Mouse (Mus musculus): ENCODE measurements around the gene Slc1a4.
A peak's percentile ranks its signal among the peaks of the same experiment; 100 is the strongest.

Slc1a4 gene

GRCm38 (mm10) chr11:20324006-20324405 lies 8.5 kb downstream of the Slc1a4 start:
- no peak for DNase-seq

DNA sequence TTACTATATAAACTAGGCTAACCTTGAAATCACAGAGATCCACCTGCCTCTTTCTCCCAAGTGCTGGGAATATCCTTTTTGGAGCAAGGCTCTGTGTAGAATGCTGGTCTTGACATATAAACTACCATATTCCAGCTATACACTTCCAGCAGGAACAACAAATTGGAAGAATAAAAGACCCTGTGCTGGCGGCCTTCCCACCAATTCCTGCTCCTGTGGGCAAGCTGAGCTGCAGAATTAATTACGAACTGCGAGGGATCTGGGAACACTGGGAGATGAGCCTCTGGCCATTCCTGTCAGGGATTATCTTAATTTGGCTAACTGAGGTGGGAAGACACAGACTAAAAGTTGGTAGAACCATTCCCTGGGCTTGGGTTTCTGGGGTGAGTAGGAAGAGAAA lies 10.1 kb downstream of the Slc1a4 start:
- DNase-seq = no peak

GRCm38 (mm10) chr11:20320661-20321060 lies 11.9 kb downstream of the Slc1a4 start:
- no peak for DNase-seq

- no peak for DNase-seq
Measured at GRCm38 (mm10) chr11:20318659-20319454, 13.7 kb downstream of the Slc1a4 start.

DNA sequence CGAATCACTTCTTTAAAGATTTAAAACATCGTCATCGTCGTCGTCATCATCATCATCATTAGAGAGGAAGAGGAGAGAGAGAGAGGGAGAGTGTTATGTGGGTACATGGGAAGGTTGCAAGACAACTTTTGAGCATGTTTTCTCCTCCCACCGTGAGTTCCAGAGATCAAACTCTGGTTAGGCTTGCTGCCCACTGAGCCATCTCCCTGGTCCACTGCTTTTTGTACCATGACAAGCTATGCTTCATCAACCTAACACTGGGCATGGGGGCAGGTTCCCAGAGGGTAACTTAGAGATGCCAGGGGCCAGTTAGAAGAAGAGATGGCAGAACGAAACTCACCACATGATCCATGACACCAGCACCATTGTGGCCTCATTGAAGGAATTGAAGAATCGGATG lies 18.9 kb downstream of the Slc1a4 start:
- peak; percentile 50 for DNase-seq

- DNase-seq = no peak
Measured at GRCm38 (mm10) chr11:20309044-20309443, 23.5 kb downstream of the Slc1a4 start.

DNA sequence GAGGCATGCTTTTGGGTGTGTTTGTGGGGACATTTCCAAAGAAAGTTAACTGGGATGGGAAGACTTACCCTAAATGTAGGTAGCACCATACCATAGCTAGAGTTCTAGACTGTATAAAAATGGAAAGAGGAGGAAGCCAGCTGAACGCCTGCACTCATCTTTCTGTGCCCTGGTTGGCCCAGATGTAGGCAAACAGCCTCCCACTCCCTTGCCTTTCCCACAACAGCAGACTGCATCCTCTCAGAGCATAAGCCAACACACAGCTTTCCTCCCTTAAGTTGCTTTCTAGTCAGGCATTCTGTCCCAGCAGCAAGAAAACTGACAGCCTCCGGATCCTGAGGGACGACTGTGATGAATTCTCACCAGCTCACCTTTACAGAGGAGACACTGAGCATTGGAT lies 25.1 kb downstream of the Slc1a4 start:
- no peak for DNase-seq

DNA sequence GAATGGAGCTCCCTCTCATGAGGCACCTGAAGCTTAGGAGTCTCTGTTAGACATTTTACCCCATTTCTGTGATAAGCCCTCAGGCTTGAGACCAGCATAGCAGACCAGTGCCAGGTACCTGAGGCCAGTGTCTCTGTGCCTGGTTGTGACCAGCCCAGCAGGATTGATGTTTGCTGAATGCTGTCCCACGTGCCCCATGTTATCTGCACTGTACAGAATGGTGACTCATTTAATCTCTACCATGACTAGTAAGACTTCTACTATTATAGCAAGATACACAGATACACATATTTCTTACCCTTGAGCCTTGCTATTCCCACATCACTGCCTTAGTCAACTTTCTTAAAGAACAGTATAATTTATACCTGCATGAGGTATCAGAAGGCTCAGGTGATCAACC lies 26.9 kb downstream of the Slc1a4 start:
- no peak for DNase-seq

- DNase-seq = peak; percentile 55
Measured at GRCm38 (mm10) chr11:20304341-20304740, 28.2 kb downstream of the Slc1a4 start.

DNA sequence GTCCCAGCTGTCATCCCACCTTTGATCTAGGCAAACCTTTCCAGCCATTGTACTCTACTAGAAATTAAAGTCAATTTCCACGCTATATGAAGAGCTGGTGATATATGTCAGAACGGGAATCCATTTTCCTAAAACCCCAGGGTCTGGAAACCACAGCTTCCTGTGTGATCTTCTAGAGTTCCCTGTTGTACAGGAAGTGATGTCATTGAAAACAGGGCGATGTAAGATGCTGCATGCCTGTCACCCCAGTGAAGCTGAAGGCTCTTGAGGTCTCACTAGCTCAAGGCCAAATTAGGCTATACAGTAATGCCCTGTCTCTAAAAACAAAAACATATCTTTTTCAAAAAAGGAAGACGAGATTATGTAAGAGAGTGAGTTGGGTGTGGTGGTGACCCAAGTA lies 31.2 kb downstream of the Slc1a4 start:
- no peak for DNase-seq

DNA sequence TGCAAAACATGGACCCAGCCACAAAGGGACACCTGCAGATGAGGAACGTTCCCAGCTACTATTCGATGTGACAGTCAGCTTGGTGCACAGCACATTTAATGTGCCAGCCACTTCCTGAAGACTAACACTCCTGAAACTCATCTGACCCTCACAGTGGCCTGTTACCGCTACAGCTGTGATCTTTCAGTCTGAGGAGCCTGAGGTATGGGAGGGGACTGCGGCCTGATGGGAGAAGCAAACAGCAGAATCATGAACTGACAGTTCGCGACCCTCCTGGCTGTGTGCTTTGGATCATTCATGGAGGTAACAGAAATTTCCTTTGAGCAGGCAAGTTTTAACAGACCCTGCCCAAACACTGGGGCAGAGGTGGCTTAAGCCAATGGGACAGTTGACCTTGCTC lies 31.7 kb downstream of the Slc1a4 start:
- DNase-seq = no peak

DNA sequence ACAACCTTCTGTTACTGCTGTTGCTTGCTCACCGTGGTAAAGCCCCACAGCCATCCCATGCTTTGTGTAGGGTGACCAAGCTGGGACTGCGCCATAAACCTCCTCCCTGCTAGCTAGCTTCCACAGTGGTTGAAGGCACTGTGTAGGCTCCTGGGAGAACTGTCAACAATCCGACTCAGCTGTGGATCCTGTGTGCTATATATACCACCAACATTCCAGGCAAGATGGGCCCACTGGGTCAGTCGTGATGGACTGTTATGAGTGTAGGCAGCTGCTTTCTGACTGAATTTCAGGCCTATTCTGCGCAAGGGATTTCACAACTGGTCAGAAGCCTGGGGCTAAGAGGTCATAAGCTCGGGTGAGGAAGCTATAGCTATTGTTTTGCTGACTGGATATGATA lies 32.6 kb downstream of the Slc1a4 start:
- no peak for DNase-seq

DNA sequence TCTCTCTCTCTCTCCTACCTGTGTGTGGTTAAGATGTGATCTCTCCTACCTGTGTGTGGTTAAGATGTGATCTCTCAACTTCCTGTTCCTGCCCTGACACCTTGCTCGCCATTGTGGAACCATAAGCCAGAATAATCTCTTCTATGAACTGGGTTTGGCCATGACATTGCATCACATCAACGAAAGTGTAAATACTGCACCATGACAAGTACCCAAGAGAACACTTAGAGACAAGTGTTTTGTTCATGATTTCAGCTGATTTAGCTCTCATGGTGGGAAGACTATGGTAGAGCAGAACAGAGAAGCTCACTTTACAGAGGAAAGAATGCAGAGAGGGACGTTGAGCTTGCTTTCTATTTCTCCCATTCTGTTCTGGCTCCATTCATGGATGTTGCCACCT lies 48.0 kb downstream of the Slc1a4 start:
- DNase-seq = no peak

DNA sequence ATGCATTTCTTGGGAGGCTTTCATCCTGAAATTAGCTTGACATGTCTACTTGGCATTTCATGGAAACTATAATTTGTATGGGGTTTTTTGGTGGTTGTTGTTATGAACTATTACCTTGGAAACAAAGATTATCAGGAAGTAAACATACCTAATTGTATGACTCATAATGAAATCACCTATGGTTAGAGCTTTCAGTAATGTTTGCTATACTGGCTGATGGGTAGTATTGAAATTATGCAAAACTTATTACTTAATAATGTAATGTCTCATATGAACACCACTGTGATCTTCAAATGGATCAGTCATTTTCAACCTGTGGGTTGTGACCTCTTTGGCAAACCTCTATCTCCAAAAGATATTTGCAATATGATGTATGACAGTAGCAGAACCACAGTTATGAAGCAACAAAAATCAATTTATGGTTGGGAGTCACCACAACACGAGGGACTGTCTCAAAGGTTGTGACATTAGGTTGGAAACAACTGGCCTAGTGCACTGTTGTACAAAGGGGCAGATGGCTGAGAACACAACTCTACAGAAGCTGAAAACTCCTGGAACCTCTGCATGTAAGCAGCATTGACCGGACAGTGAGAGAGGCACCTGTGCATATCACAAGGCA lies 49.8 kb downstream of the Slc1a4 start:
- DNase-seq = no peak

- DNase-seq = peak; percentile 7
Measured at GRCm38 (mm10) chr11:20280982-20281381, 51.5 kb downstream of the Slc1a4 start.

DNA sequence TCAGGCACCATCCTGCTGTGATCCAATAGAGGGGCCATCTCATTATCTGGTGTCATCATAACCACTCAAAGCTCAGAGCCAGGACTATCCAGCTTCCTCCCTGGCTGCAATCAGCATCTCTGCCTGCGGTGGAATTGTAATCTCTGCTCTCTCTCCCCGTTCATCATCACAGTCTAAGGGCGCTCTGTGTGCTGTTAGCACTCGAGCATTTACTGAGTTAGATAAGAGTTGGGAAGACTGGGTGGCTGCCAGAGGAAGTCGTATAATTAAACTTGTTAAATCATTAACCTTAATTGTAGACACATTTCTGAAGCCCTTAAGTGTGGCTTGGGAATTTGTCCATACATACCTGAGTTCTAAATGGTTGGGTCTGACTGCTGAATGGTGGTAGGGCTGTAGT lies 53.8 kb downstream of the Slc1a4 start:
- peak; percentile 6 for DNase-seq

GRCm38 (mm10) chr11:20277106-20277505 lies 55.4 kb downstream of the Slc1a4 start:
- DNase-seq = no peak

DNA sequence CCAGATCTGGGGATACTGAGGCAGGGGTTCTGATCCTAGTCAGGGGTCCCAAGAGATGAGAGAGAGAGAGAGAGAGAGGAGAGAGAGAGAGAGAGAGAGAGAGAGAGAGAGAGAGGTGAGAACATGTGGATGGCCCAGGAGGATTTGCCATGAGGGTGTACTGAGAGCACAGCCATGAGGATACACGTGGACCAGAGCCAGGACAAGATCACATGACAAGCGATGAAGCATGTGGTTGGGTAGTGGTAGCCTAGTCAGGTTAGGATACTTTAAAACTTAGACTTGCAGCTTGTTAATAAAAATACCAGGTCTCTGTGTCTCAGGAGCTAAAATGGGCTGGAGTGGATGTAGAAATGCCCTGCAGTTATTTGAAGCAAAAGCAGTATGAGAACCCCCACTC lies 56.5 kb downstream of the Slc1a4 start:
- DNase-seq = no peak

DNA sequence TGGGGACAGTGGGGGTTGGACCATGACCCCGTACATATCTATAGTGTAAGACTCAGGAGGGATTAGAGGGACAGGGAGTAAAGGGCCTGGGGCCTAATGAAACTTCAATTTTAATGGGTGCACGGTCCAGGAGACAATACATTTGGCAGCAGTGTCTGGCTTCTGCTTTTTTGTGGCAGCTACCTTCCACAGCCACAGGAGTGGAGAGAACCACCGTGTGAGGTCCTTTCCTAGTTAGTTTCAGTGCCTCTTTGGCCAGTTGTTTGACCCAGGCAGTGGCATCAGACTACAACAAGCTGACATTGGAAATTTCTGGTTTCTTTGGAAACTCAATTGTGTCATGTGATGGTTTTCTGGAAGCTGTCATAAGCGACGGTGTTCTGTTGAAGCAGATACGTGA lies 62.6 kb downstream of the Slc1a4 start:
- DNase-seq = no peak

- DNase-seq = no peak
Measured at GRCm38 (mm10) chr11:20262628-20263380, 69.7 kb downstream of the Slc1a4 start.

DNA sequence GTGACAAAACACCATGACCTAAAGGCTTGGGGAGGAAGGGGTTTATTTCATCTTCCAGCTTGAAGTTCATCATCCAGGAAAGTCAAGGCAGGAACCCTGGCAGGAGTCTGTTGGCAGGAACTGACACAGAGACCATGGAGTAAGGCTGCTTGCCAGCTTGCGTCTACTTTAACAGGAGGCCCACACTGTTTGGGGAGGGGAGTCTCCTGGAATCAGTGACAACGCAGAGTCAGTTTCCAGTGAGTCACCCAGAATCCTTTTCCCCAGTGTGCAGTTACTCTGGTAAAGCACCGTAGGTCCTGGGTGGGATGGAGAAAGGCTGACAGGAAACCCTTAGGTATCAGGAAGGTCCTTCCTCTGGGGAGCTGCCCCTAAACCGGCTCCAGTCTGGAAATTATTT lies 77.7 kb downstream of the Slc1a4 start:
- DNase-seq = no peak

- no peak for DNase-seq
Measured at GRCm38 (mm10) chr11:20253088-20253487, 79.4 kb downstream of the Slc1a4 start.
